Mouse (Mus musculus) kidney, postnatal 0 days (tissue): ENCODE measurements around the gene Lap3. TPM values are rescaled to one million over a fixed set of nuclear protein-coding genes. Genes with fewer than 3 reads are reported as not detected.

Experiments
- ATAC-seq: fragments of 200-750 bp; cut with Nextera tagmentation; replicated peaks from 2 replicates; pipeline ENCODE4 v1.8.0; 2017; ENCODE audit warnings: low read depth, moderate number of reproducible peaks, moderate TSS enrichment, moderate library complexity; ENCODE audit not compliant: low FRiP score
- DNase-seq: peaks from one replicate; pipeline ENCODE4 v3.0.0-alpha.2; 2016; ENCODE audit warnings: low spot score
- H3K27ac ChIP-seq: fragments of 300-500 bp; sonication (generic); 2 replicates; pipeline ENCODE4 v1.5.1; 2014; ENCODE audit warnings: mild to moderate bottlenecking
- H3K27me3 ChIP-seq: fragments of 300-500 bp; sonication (generic); 2 replicates; pipeline ENCODE4 v1.6.1; 2014; ENCODE audit warnings: low read length, mixed read lengths; ENCODE audit not compliant: insufficient read depth
- H3K36me3 ChIP-seq: fragments of 300-500 bp; sonication (generic); 2 replicates; pipeline ENCODE4 v1.6.1; 2014; ENCODE audit warnings: low read length, mixed read lengths; ENCODE audit not compliant: insufficient read depth
- H3K4me1 ChIP-seq: fragments of 300-500 bp; sonication (generic); replicated peaks from 2 replicates; pipeline ENCODE4 v1.6.1; 2014; ENCODE audit warnings: antibody characterized with exemption, low read length, mixed read lengths; ENCODE audit not compliant: insufficient read depth
- H3K4me2 ChIP-seq: fragments of 300-500 bp; sonication (generic); 2 replicates; pipeline ENCODE4 v1.6.1; 2014; ENCODE audit warnings: mild to moderate bottlenecking, low read length, moderate library complexity, mixed read lengths
- H3K4me3 ChIP-seq: fragments of 300-500 bp; sonication (generic); replicated peaks from 2 replicates; pipeline ENCODE4 v1.5.1; 2014; ENCODE audit warnings: low read depth, low read length
- H3K9ac ChIP-seq: fragments of 300-500 bp; sonication (generic); 2 replicates; pipeline ENCODE4 v1.6.1; 2014; ENCODE audit warnings: low read depth, low read length
- H3K9me3 ChIP-seq: fragments of 300-500 bp; sonication (generic); replicated peaks from 2 replicates; pipeline ENCODE4 v1.6.1; 2016; ENCODE audit warnings: low read length, inconsistent platforms, mixed read lengths
- CTCF ChIP-seq: IDR thresholded peaks from 2 replicates; pipeline ENCODE4 v1.5.1; 2016; ENCODE audit warnings: antibody characterized with exemption, low read depth, mild to moderate bottlenecking, moderate library complexity
- WGBS: fragments of 180-500 bp; shearing (Covaris S2); extraction: QIAGEN DNeasy Blood & Tissue Kit; methylation state at CpG from one replicate; pipeline ENCODE4 v1.1.7; 2014; 5-methylcytosine and 5-hydroxymethylcytosine counted together
- polyA plus RNA-seq: library from polyadenylated mRNA; unstranded; fragments of >200 nt; fragmentation: Nextera tagmentation; extraction: Ambion mirVana; gene quantifications from 2 replicates; pipeline ENCODE4 v1.2.1, GENCODE M21; 2015

Gene Lap3
- polyA plus RNA-seq, 1 experiment from 2014 or later: 99.7 TPM

GRCm38 (mm10) chr5:45453451-45453850 is 39.7 kb upstream of the Lap3 start, which contains the start of gene Clrn2:
TSS of gene Clrn2 (plus strand) at chr5:45453751.
- 44% methylated on average over 6 of the region's 6 CpGs for WGBS
- Histone ChIP-seq H3K36me3 (no peaks in the 10 kb centered on the region), H3K27ac (no peak within 1 kb of the TSS), H3K4me1 (peaks cover 8% of the 10 kb centered on the region; the same call in 1 of the 2 replicates), H3K27me3 (no peaks in the 10 kb centered on the region), H3K9ac (no peak within 1 kb of the TSS), H3K4me3 (no peak within 1 kb of the TSS), H3K9me3 (no peaks in the 10 kb centered on the region), H3K4me2 (no peak within 1 kb of the TSS)
- ATAC-seq: no peak
- peak; percentile 17 for DNase-seq
- no peak for TF ChIP-seq CTCF

DNA sequence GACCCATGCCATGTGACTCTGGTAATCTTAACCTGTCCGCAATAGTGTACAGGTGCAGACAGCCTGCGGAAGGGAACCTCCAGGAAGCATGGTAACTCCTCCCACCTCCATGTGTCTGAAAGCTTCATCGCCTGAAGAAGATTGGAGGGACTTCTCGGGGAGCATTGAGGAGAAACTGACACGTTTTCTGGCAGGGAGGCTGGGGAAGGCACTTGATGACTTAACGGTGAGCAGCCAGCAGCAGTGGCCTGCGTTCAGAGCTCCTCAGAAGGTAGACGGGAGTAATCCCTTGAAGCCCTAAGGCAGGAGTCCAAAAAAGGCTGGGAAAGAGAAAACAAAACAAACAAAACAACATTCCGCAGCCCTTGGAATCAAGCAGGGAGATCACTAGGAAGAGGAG is 38.7 kb upstream of the Lap3 start:
- no peak overlapping the region for H3K4me2 ChIP-seq
- ATAC-seq (no peak), DNase-seq (no peak)
- H3K36me3 ChIP-seq: no peaks in the 10 kb centered on the region
- H3K9ac ChIP-seq: no peak overlapping the region
- H3K4me3 ChIP-seq: no peak overlapping the region
- no peak overlapping the region for H3K27ac ChIP-seq
- WGBS: 37% methylated on average over 9 of the region's 9 CpGs
- H3K4me1 ChIP-seq: no peaks in the 10 kb centered on the region
- TF ChIP-seq CTCF: no peak
- no peaks in the 10 kb centered on the region for H3K27me3 ChIP-seq
- H3K9me3 ChIP-seq: no peaks in the 10 kb centered on the region

DNA sequence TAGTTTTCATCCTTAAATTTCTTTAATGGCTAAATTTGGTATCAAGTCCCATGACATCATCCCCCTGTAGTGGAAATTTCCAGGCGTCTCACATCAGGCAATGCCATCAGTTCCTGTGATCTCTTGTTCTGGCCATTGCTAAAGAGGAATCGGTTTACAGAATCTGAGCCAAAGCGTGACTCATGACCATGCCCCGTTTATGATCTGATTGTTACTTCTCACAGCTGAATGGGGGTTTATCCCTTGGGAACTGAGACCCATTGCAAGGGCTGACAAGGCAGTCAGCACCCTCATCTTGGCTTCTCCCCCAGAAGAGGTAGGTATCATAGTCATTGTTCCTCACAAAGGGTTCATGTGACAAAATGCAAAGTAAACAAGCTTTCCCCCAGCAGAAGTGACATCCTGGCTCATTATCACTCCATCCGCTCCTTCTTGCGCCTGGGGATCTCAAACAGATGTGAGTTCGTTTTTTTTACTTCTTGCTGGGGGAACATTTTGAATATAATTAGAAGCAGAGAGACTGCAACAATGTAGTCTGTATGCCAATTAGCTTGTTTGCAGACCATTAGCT is 20.2 kb upstream of the Lap3 start:
- Histone ChIP-seq H3K9ac (no peak overlapping the region), H3K9me3 (no peaks in the 10 kb centered on the region), H3K27me3 (no peaks in the 10 kb centered on the region), H3K4me2 (no peak overlapping the region), H3K36me3 (no peaks in the 10 kb centered on the region), H3K27ac (no peak overlapping the region), H3K4me3 (no peak overlapping the region), H3K4me1 (no peaks in the 10 kb centered on the region)
- ATAC-seq (no peak), DNase-seq (no peak)
- 31% methylated on average over 7 of the region's 7 CpGs for WGBS
- TF ChIP-seq CTCF: no peak

DNA sequence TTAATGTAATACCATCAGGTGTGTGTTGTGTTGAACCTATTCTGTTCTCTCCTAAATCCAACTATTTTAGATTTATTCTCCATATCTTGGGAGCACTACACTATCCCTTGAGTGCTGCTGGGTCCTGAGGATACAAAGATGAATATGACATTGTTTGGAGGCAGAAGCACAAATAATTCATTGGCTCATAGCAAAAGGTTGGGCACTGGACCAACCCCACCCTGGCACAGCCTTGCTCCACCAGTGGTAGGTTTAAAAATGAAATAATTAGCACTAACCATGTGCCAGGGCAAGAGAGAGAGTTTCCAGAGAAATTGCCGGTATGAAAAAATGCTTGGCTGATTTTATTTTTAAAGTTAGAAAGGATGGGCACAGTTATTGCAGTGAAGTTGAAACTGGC is 19.7 kb upstream of the Lap3 start:
- no peaks in the 10 kb centered on the region for H3K36me3 ChIP-seq
- no peaks in the 10 kb centered on the region for H3K27me3 ChIP-seq
- H3K4me2 ChIP-seq: no peak overlapping the region
- no peak for TF ChIP-seq CTCF
- DNase-seq (no peak), ATAC-seq (no peak)
- no peaks in the 10 kb centered on the region for H3K4me1 ChIP-seq
- H3K4me3 ChIP-seq: no peak overlapping the region
- no peak overlapping the region for H3K9ac ChIP-seq
- no peaks in the 10 kb centered on the region for H3K9me3 ChIP-seq
- no peak overlapping the region for H3K27ac ChIP-seq
- 62% methylated on average over 1 of the region's 1 CpGs for WGBS

DNA sequence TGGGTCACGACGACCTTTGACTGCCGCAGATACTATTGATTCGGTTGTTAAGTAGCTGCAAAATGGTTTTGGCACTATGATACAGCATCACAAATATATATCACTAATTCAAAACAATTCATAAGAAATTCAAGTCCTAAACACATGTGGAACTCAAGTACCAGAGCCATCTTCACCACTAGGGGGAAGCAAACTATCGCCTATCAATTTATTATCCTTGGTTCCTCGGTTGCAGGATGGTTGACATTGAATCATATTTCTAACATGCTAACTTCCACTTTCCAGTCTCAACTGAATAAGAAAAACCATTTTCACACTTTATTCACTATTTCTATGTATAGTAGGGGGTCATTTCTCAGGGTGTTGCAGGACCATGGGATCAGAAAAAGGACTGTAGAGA is 19.0 kb upstream of the Lap3 start:
- peak; percentile 91 for DNase-seq
- WGBS: 29% methylated on average over 6 of the region's 6 CpGs
- peak; percentile 98 for TF ChIP-seq CTCF

DNA sequence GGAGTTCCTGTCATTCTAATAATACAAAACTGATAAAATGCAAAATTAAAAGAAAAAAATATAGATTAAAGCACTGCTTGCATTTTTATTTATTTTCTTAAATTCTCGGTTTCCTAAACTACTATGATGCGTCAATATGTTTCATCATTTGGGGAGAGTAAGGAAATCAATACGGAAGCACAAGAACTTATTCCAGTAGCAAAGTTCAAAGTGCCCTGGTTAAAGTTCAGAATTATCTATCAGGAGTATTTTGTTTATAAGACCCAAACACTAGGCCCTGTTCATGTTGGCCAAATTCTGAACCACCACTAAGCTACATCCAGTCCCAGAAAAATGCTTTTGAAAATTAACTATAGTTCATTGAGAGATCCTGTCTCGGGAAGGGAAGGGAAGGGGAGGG is 18.4 kb upstream of the Lap3 start:
- no peak overlapping the region for H3K27ac ChIP-seq
- H3K27me3 ChIP-seq: no peaks in the 10 kb centered on the region
- no peak for TF ChIP-seq CTCF
- H3K36me3 ChIP-seq: no peaks in the 10 kb centered on the region
- H3K4me3 ChIP-seq: no peak overlapping the region
- no peaks in the 10 kb centered on the region for H3K9me3 ChIP-seq
- H3K9ac ChIP-seq: no peak overlapping the region
- no peak overlapping the region for H3K4me2 ChIP-seq
- WGBS: 61% methylated on average over 4 of the region's 4 CpGs
- H3K4me1 ChIP-seq: no peaks in the 10 kb centered on the region
- no peak for ATAC-seq
- no peak for DNase-seq

More for the DNA sequence above, 19.0 kb upstream of the Lap3 start:
- no peaks in the 10 kb centered on the region for H3K27me3 ChIP-seq
- H3K4me2 ChIP-seq: no peak overlapping the region
- no peaks in the 10 kb centered on the region for H3K4me1 ChIP-seq
- no peak overlapping the region for H3K4me3 ChIP-seq
- H3K27ac ChIP-seq: no peak overlapping the region
- no peak for ATAC-seq
- no peaks in the 10 kb centered on the region for H3K9me3 ChIP-seq
- no peaks in the 10 kb centered on the region for H3K36me3 ChIP-seq
- H3K9ac ChIP-seq: no peak overlapping the region

- H3K27ac ChIP-seq: no peak overlapping the region
- no peak overlapping the region for H3K4me2 ChIP-seq
- DNase-seq (no peak), ATAC-seq (no peak)
- 73% methylated on average over 5 of the region's 5 CpGs for WGBS
- TF ChIP-seq CTCF: no peak
- no peak overlapping the region for H3K4me3 ChIP-seq
- no peak overlapping the region for H3K9ac ChIP-seq
- no peaks in the 10 kb centered on the region for H3K9me3 ChIP-seq
- no peaks in the 10 kb centered on the region for H3K36me3 ChIP-seq
- no peaks in the 10 kb centered on the region for H3K4me1 ChIP-seq
- H3K27me3 ChIP-seq: no peaks in the 10 kb centered on the region
Observed at GRCm38 (mm10) chr5:45475771-45476170, 17.4 kb upstream of the Lap3 start.
